Mouse (Mus musculus): ENCODE measurements around the gene Rps6ka4. TPM values are rescaled to one million over a fixed set of nuclear protein-coding genes. Genes with fewer than 3 reads are reported as not detected.

Rps6ka4 gene
- polyA plus RNA-seq, 1 experiment = 57.4 TPM

GRCm38 (mm10) chr19:6830556-6831316 lies 9.7 kb downstream of the Rps6ka4 start:
- TF ChIP-seq GATA1 (IDR thresholded peaks at IDR 0.05; ENCODE audit: low read length) = no peak

DNA sequence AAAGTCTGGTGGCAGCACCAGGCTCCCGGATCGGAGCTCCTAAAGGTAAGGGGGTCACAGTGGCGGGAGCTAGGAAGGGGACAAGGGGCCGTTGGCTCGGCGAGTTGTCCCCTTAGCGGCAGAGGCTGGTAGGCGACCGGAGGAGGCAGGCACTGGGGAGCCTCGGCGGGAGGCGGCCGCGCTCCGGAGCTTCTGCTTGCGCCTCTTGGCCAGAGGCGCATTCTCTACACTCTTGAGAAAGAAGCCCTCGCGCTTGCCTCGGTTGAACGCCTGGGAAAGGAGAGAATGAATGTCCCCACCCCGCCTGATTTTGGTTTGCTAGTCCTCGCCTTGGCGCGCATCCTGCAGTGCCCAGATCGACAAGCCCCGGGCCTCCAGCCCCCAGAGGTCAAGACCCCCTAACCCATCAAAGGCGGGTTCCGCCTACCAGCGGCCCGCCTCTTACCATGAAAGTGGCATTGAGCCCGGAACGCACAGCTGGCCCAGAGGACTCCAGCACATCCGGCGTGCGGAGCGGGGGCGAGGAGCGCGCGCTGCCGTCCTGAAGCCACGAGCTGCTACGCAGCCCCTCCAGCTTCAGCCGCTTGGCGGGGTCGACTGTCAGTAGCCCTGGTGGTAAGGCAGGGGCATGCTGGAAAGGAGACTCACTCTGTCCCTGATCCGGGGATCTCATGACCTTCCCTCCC lies 10.4 kb downstream of the Rps6ka4 start:
- TF ChIP-seq GATA1 (IDR thresholded peaks at IDR 0.05; ENCODE audit: low read length) = no peak

GRCm38 (mm10) chr19:6829069-6829468 lies 11.4 kb downstream of the Rps6ka4 start:
- TF ChIP-seq GATA1 (IDR thresholded peaks at IDR 0.05; ENCODE audit: low read length) = no peak

GRCm38 (mm10) chr19:6826601-6827000 lies 13.8 kb downstream of the Rps6ka4 start:
- no peak for TF ChIP-seq GATA1 (IDR thresholded peaks at IDR 0.05; ENCODE audit: low read length)

GRCm38 (mm10) chr19:6825384-6825783 lies 15.1 kb downstream of the Rps6ka4 start:
- TF ChIP-seq GATA1 (IDR thresholded peaks at IDR 0.05; ENCODE audit: low read length) = no peak

GRCm38 (mm10) chr19:6820538-6821195 lies 19.8 kb downstream of the Rps6ka4 start:
- TF ChIP-seq GATA1 (IDR thresholded peaks at IDR 0.05; ENCODE audit: low read length) = no peak

- TF ChIP-seq GATA1 (IDR thresholded peaks at IDR 0.05; ENCODE audit: low read length) = no peak
Measured at GRCm38 (mm10) chr19:6819143-6819827, 21.2 kb downstream of the Rps6ka4 start.

DNA sequence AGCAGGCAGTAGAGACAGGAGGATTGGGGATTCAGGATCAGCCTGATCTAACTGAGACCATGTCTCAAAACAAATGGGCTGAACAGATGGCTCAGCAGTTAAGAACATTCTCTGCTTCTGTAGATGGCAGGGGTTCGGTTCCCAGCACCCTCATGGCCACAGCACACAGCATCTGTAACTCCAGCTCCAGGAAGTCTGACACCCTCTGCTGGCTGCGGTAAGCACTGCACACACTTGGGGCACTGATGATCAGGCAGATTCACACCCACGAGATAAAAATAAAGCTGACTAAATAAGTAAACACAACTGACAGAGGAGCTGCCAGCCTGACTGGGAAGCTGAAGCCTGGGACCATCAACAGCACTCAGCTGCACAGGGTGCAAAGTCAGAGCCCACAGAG lies 25.5 kb downstream of the Rps6ka4 start:
- TF ChIP-seq GATA1 (IDR thresholded peaks at IDR 0.05; ENCODE audit: low read length) = no peak

DNA sequence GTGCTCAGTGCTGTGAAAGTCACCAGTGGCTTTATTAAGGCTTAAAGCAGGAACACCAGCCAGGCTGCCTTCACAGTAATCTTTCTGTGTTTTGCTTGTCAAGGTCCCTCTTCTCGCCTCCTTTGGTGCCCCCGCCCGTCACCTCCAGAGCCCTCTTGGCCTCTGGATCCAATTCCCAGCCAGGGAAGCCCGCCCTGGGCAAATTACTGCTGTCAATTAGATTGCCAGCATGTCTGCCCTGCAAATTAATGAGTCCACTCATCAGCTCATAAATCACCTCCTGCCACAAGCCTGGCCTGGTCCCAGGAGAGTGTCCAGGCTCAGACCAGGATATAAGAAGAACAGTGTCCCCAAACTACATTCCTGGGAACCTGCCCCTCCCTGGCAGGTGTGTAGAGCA lies 26.1 kb downstream of the Rps6ka4 start:
- no peak for TF ChIP-seq GATA1 (IDR thresholded peaks at IDR 0.05; ENCODE audit: low read length)

Other genes with a start within 250 kb of the Rps6ka4 start
- 73.0 and 102 TPM in 2 replicates for gene Ccdc88b, start 17.6 kb upstream of the Rps6ka4 start, polyA plus RNA-seq (2012)
- 247 and 344 TPM in 2 replicates for gene Trmt112, start 69.1 kb upstream of the Rps6ka4 start, polyA plus RNA-seq (2012)
- 190 and 217 TPM in 2 replicates for gene Prdx5, start 69.5 kb upstream of the Rps6ka4 start, polyA plus RNA-seq (2012)
- gene Esrra, start 81.2 kb upstream of the Rps6ka4 start, polyA plus RNA-seq (2012) = 31.8 and 38.0 TPM in 2 replicates
- not detected in 2 replicates for gene Catsperz, start 84.7 kb upstream of the Rps6ka4 start, polyA plus RNA-seq (2012)
- gene Kcnk4, start 93.9 kb upstream of the Rps6ka4 start, polyA plus RNA-seq (2012) = 0.05 TPM in 1 of 2 replicates, not detected in the other
- gene Bad, start 101.2 kb upstream of the Rps6ka4 start, polyA plus RNA-seq (2012) = 88.9 and 90.9 TPM in 2 replicates
- 46.8 and 52.9 TPM in 2 replicates for gene Gpr137, start 101.8 kb upstream of the Rps6ka4 start, polyA plus RNA-seq (2012)
- gene Ppp1r14b, start 134.3 kb upstream of the Rps6ka4 start, polyA plus RNA-seq (2012) = 628 and 766 TPM in 2 replicates
- gene Plcb3, start 135.8 kb upstream of the Rps6ka4 start, polyA plus RNA-seq (2012) = 23.1 and 24.7 TPM in 2 replicates
- 182 and 256 TPM in 2 replicates for gene Fkbp2, start 139.9 kb upstream of the Rps6ka4 start, polyA plus RNA-seq (2012)
- 158 and 169 TPM in 2 replicates for gene Vegfb, start 147.0 kb upstream of the Rps6ka4 start, polyA plus RNA-seq (2012)
- 20.6 and 23.1 TPM in 2 replicates for gene Dnajc4, start 151.9 kb upstream of the Rps6ka4 start, polyA plus RNA-seq (2012)
- gene Nudt22, start 155.5 kb upstream of the Rps6ka4 start, polyA plus RNA-seq (2012) = 30.5 and 39.5 TPM in 2 replicates
- gene Trpt1, start 155.5 kb upstream of the Rps6ka4 start, polyA plus RNA-seq (2012) = 1.0 and 1.7 TPM in 2 replicates
- gene Fermt3, start 178.8 kb upstream of the Rps6ka4 start, polyA plus RNA-seq (2012) = 903 and 1,003 TPM in 2 replicates
- gene Stip1, start 199.3 kb upstream of the Rps6ka4 start, polyA plus RNA-seq (2012) = 144 and 252 TPM in 2 replicates
- 13.8 and 18.3 TPM in 2 replicates for gene Macrod1, start 216.2 kb upstream of the Rps6ka4 start, polyA plus RNA-seq (2012)